Mouse (Mus musculus) neural tube, embryonic 11.5 days (tissue): ENCODE results near the gene Cbx5. TPM values are rescaled to one million over a fixed set of nuclear protein-coding genes. Genes with fewer than 3 reads are reported as not detected.

Experiments used
- ATAC-seq: fragments of 200-750 bp; cut with Nextera tagmentation; 2 replicates; pipeline ENCODE4 v1.8.0; 2017; ENCODE audit warnings: moderate number of reproducible peaks, mild to moderate bottlenecking, moderate TSS enrichment, moderate library complexity; ENCODE audit not compliant: insufficient read depth, low FRiP score, low TSS enrichment
- DNase-seq: peaks from one replicate; pipeline ENCODE4 v3.0.0-alpha.2; 2015; ENCODE audit warnings: low spot score
- H3K27ac ChIP-seq: fragments of 300-500 bp; sonication (generic); 2 replicates; pipeline ENCODE4 v1.5.1; 2014; ENCODE audit warnings: low read depth, mild to moderate bottlenecking, low read length
- H3K27me3 ChIP-seq: fragments of 300-500 bp; sonication (generic); 2 replicates; pipeline ENCODE4 v1.6.1; 2014; ENCODE audit warnings: mild to moderate bottlenecking, low read length, mixed read lengths; ENCODE audit not compliant: control insufficient read depth, insufficient read depth
- H3K36me3 ChIP-seq: fragments of 300-500 bp; sonication (generic); 2 replicates; pipeline ENCODE4 v1.6.1; 2014; ENCODE audit warnings: mild to moderate bottlenecking, low read length, moderate library complexity, mixed read lengths; ENCODE audit not compliant: control insufficient read depth, insufficient read depth
- H3K4me1 ChIP-seq: fragments of 300-500 bp; sonication (generic); 2 replicates; pipeline ENCODE4 v1.6.1; 2014; ENCODE audit warnings: low read length, mixed read lengths; ENCODE audit not compliant: control insufficient read depth, insufficient read depth
- H3K4me2 ChIP-seq: fragments of 300-500 bp; sonication (generic); 2 replicates; pipeline ENCODE4 v1.6.1; 2014; ENCODE audit warnings: low read depth, mild to moderate bottlenecking, moderate library complexity
- H3K4me3 ChIP-seq: fragments of 300-500 bp; sonication (generic); 2 replicates; pipeline ENCODE4 v1.5.1; 2014; ENCODE audit warnings: low read depth, low read length
- H3K9ac ChIP-seq: fragments of 300-500 bp; sonication (generic); 2 replicates; pipeline ENCODE4 v1.6.1; 2014; ENCODE audit warnings: mild to moderate bottlenecking, low read length
- H3K9me3 ChIP-seq: fragments of 300-500 bp; sonication (generic); 2 replicates; pipeline ENCODE4 v1.6.1; 2016; ENCODE audit warnings: low read length; ENCODE audit not compliant: control insufficient read depth
- WGBS: fragments of 180-500 bp; shearing (Covaris S2); extraction: QIAGEN DNeasy Blood & Tissue Kit; methylation state at CpG from one replicate; pipeline ENCODE4 v1.1.7; 2014; 5-methylcytosine and 5-hydroxymethylcytosine counted together
- microRNA counts: library from miRNA; unstranded; fragments of <30 nt; microRNA quantifications from one replicate; lab custom pipeline; 2015
- microRNA-seq: library from miRNA; unstranded; fragments of <30 nt; microRNA quantifications from one replicate; pipeline ENCODE4, GENCODE M21; 2016
- polyA plus RNA-seq: library from polyadenylated mRNA; unstranded; fragments of >200 nt; fragmentation: Nextera tagmentation; extraction: Ambion mirVana; gene quantifications from 2 replicates; pipeline ENCODE4 v1.2.1, GENCODE M21; 2014

Gene Cbx5
- polyA plus RNA-seq, 1 experiment from 2014 or later, result 189 TPM

GRCm38 (mm10) chr15:103152371-103152770 lies 87.2 kb downstream of the Cbx5 start:
- no peaks in the 10 kb centered on the region for H3K36me3 ChIP-seq
- no peak overlapping the region for H3K4me2 ChIP-seq
- no peak overlapping the region for H3K27ac ChIP-seq
- peaks cover 12% of the 10 kb centered on the region for H3K4me1 ChIP-seq
- no peak overlapping the region for H3K4me3 ChIP-seq
- H3K9ac ChIP-seq, result no peak overlapping the region; the same call in 1 of the 2 replicates
- DNase-seq (no peak), ATAC-seq (no peak)
- no peaks in the 10 kb centered on the region for H3K9me3 ChIP-seq
- H3K27me3 ChIP-seq, result no peaks in the 10 kb centered on the region
- WGBS, result 90% methylated on average over 3 of the region's 3 CpGs

- H3K36me3 ChIP-seq, result no peaks in the 10 kb centered on the region
- 60% methylated on average over 9 of the region's 9 CpGs for WGBS
- no peak overlapping the region for H3K4me3 ChIP-seq
- peak overlapping the region; percentile 77; the same call in 1 of the 2 replicates for H3K27ac ChIP-seq
- ATAC-seq (no peak), DNase-seq (no peak)
- H3K4me1 ChIP-seq, result peaks cover 14% of the 10 kb centered on the region
- no peak overlapping the region for H3K4me2 ChIP-seq
- no peaks in the 10 kb centered on the region for H3K9me3 ChIP-seq
- 0 out of 2 replicates have a peak, but pooled peaks cover 4% of the 10 kb centered on the region for H3K27me3 ChIP-seq
- H3K9ac ChIP-seq, result no peak overlapping the region
These were observed 91.8 kb downstream of the Cbx5 start for GRCm38 (mm10) chr15:103147779-103148178.

GRCm38 (mm10) chr15:103147422-103147690 lies 92.3 kb downstream of the Cbx5 start:
- Histone ChIP-seq H3K4me2 (peak overlapping the region; percentile 81), H3K27me3 (0 out of 2 replicates have a peak, but pooled peaks cover 4% of the 10 kb centered on the region), H3K27ac (peak overlapping the region; percentile 77), H3K9me3 (no peaks in the 10 kb centered on the region), H3K9ac (peak overlapping the region; percentile 72), H3K36me3 (no peaks in the 10 kb centered on the region), H3K4me3 (peak overlapping the region; percentile 37; the same call in 1 of the 2 replicates), H3K4me1 (peaks cover 14% of the 10 kb centered on the region)
- ATAC-seq, result no peak
- 28% methylated on average over 3 of the region's 3 CpGs for WGBS
- no peak for DNase-seq

GRCm38 (mm10) chr15:103146627-103147421 lies 92.8 kb downstream of the Cbx5 start:
- H3K27ac ChIP-seq, result peak overlapping the region; percentile 77
- ATAC-seq, result peak; percentile 64
- H3K4me1 ChIP-seq, result peaks cover 14% of the 10 kb centered on the region
- H3K36me3 ChIP-seq, result no peaks in the 10 kb centered on the region
- peak overlapping the region; percentile 72 for H3K9ac ChIP-seq
- 1% methylated on average over 57 of the region's 57 CpGs for WGBS
- peak overlapping the region; percentile 81 for H3K4me2 ChIP-seq
- H3K4me3 ChIP-seq, result peak overlapping the region; percentile 37
- peak; percentile 75 for DNase-seq
- H3K9me3 ChIP-seq, result no peaks in the 10 kb centered on the region
- 0 out of 2 replicates have a peak, but pooled peaks cover 4% of the 10 kb centered on the region for H3K27me3 ChIP-seq

GRCm38 (mm10) chr15:103145635-103146299 lies 93.8 kb downstream of the Cbx5 start:
- Histone ChIP-seq H3K9me3 (no peaks in the 10 kb centered on the region), H3K36me3 (no peaks in the 10 kb centered on the region), H3K27ac (peak overlapping the region; percentile 77; the same call in 1 of the 2 replicates), H3K9ac (peak overlapping the region; percentile 72; the same call in 1 of the 2 replicates), H3K4me3 (no peak overlapping the region), H3K4me1 (peaks cover 14% of the 10 kb centered on the region), H3K27me3 (0 out of 2 replicates have a peak, but pooled peaks cover 4% of the 10 kb centered on the region), H3K4me2 (peak overlapping the region; percentile 81; the same call in 1 of the 2 replicates)
- WGBS, result 70% methylated on average over 11 of the region's 11 CpGs
- DNase-seq (no peak), ATAC-seq (no peak)

GRCm38 (mm10) chr15:103144176-103144575 lies 95.4 kb downstream of the Cbx5 start:
- DNase-seq (no peak), ATAC-seq (no peak)
- 51% methylated on average over 3 of the region's 3 CpGs for WGBS
- H3K4me1 ChIP-seq, result peaks cover 14% of the 10 kb centered on the region
- 0 out of 2 replicates have a peak, but pooled peaks cover 4% of the 10 kb centered on the region for H3K27me3 ChIP-seq
- no peak overlapping the region for H3K4me2 ChIP-seq
- no peak overlapping the region for H3K9ac ChIP-seq
- H3K4me3 ChIP-seq, result no peak overlapping the region
- H3K27ac ChIP-seq, result no peak overlapping the region
- H3K36me3 ChIP-seq, result no peaks in the 10 kb centered on the region
- H3K9me3 ChIP-seq, result no peaks in the 10 kb centered on the region

MicroRNAs encoded within 50 kb of the gene (microRNA counts, 519-probe panel; counts per million panel counts)
- 4,688 counts per million, percentile 85 among the panel's probes with 10 or more counts for microRNA mmu-miR-148b (lab: Ali Mortazavi, UCI)

Small RNA genes within 50 kb of the gene (microRNA-seq; reads per million reads assigned to microRNA genes)
- gene Mir148b, result 322 reads per million, percentile 65 among the genes with 10 or more reads in this experiment

Other genes starting within 250 kb of the Cbx5 start
- gene Hoxc8, start 249.2 kb downstream of the Cbx5 start, polyA plus RNA-seq, result 63.7 and 67.1 TPM in 2 replicates
- gene Hoxc6, start 241.6 kb downstream of the Cbx5 start, polyA plus RNA-seq, result 95.9 and 96.4 TPM in 2 replicates
- gene Hoxc4, start 220.9 kb downstream of the Cbx5 start, polyA plus RNA-seq, result 62.6 and 67.3 TPM in 2 replicates
- 55.9 and 65.4 TPM in 2 replicates for gene Smug1, start 72.7 kb downstream of the Cbx5 start, polyA plus RNA-seq
- 1,373 and 1,392 TPM in 2 replicates for gene Hnrnpa1, start 616 bp upstream of the Cbx5 start, polyA plus RNA-seq
- gene Nfe2, start 18.6 kb upstream of the Cbx5 start, polyA plus RNA-seq, result 6.5 and 7.3 TPM in 2 replicates
- 307 and 317 TPM in 2 replicates for gene Copz1, start 32.9 kb upstream of the Cbx5 start, polyA plus RNA-seq
- gene Gpr84, start 70.8 kb upstream of the Cbx5 start, polyA plus RNA-seq, result 0.34 and 0.50 TPM in 2 replicates
- gene Zfp385a, start 100.3 kb upstream of the Cbx5 start, polyA plus RNA-seq, result 26.1 and 27.5 TPM in 2 replicates
- 21.0 and 21.3 TPM in 2 replicates for gene Itga5, start 126.9 kb upstream of the Cbx5 start, polyA plus RNA-seq
- gene Gtsf1, start 190.7 kb upstream of the Cbx5 start, polyA plus RNA-seq, result not detected in 2 replicates
- gene Gtsf2, start 208.7 kb upstream of the Cbx5 start, polyA plus RNA-seq, result not detected in 2 replicates
- gene Nckap1l, start 214.0 kb upstream of the Cbx5 start, polyA plus RNA-seq, result 1.7 and 2.0 TPM in 2 replicates